Mouse (Mus musculus): ENCODE data around the gene Akap13. TPM values are rescaled to one million over a fixed set of nuclear protein-coding genes. Genes with fewer than 3 reads are reported as not detected.
"Not testable (repeated sequence)": the region's sequence is repeated elsewhere in the genome, so short reads cannot be mapped to it uniquely, and the experiment has no call there.

Akap13 gene
- polyA plus RNA-seq, 1 experiment = 107 TPM

GRCm38 (mm10) chr7:75789746-75790145 is 334.4 kb downstream of the Akap13 start:
- 83% methylated on average over 6 of the region's 6 CpGs for WGBS
- H3K4me1 ChIP-seq (ENCODE audit: control insufficient read depth, insufficient read depth, low read length) = peaks cover 5% of the 10 kb centered on the region
- TF ChIP-seq CTCF (IDR thresholded peaks at IDR 0.05; ENCODE audit: control insufficient read depth, insufficient read depth, low read length) (no peak), POLR2A (IDR thresholded peaks at IDR 0.05; ENCODE audit: borderline replicate concordance, control insufficient read depth, low read depth, low read length) (no peak)
- no peak overlapping the region for H3K4me3 ChIP-seq (replicated peaks; ENCODE audit: control insufficient read depth, low read depth, low read length)
- no peak overlapping the region for H3K27ac ChIP-seq (ENCODE audit: control insufficient read depth, insufficient read depth, low read depth, low read length, poor library complexity)

- not testable (repeated sequence) for H3K4me3 ChIP-seq (replicated peaks; ENCODE audit: control insufficient read depth, low read depth, low read length)
- 80% methylated on average over 13 of the region's 13 CpGs for WGBS
These were observed 335.9 kb downstream of the Akap13 start for GRCm38 (mm10) chr7:75791092-75791837.

GRCm38 (mm10) chr7:75793091-75793490 is 337.8 kb downstream of the Akap13 start:
- Histone ChIP-seq H3K4me1 (ENCODE audit: control insufficient read depth, insufficient read depth, low read length) (peaks cover 2% of the 10 kb centered on the region; the same call in 1 of the 2 replicates), H3K27ac (ENCODE audit: control insufficient read depth, insufficient read depth, low read depth, low read length, poor library complexity) (no peak overlapping the region), H3K4me3 (replicated peaks; ENCODE audit: control insufficient read depth, low read depth, low read length) (no peak overlapping the region)
- TF ChIP-seq CTCF (IDR thresholded peaks at IDR 0.05; ENCODE audit: control insufficient read depth, insufficient read depth, low read length) (no peak), POLR2A (IDR thresholded peaks at IDR 0.05; ENCODE audit: borderline replicate concordance, control insufficient read depth, low read depth, low read length) (no peak)
- 93% methylated on average over 2 of the region's 2 CpGs for WGBS

More at GRCm38 (mm10) chr7:75791092-75791837, 335.9 kb downstream of the Akap13 start:
- H3K4me1 ChIP-seq (ENCODE audit: control insufficient read depth, insufficient read depth, low read length); H3K27ac ChIP-seq (ENCODE audit: control insufficient read depth, insufficient read depth, low read depth, low read length, poor library complexity): not testable (repeated sequence)

GRCm38 (mm10) chr7:75793654-75794335 is 338.5 kb downstream of the Akap13 start:
- no peak for TF ChIP-seq CTCF (IDR thresholded peaks at IDR 0.05; ENCODE audit: control insufficient read depth, insufficient read depth, low read length)
- TF ChIP-seq POLR2A (IDR thresholded peaks at IDR 0.05; ENCODE audit: borderline replicate concordance, control insufficient read depth, low read depth, low read length) = no peak

GRCm38 (mm10) chr7:75795106-75795505 is 339.8 kb downstream of the Akap13 start:
- TF ChIP-seq CTCF (IDR thresholded peaks at IDR 0.05; ENCODE audit: control insufficient read depth, insufficient read depth, low read length) = no peak
- TF ChIP-seq POLR2A (IDR thresholded peaks at IDR 0.05; ENCODE audit: borderline replicate concordance, control insufficient read depth, low read depth, low read length) = no peak
- H3K4me3 ChIP-seq (replicated peaks; ENCODE audit: control insufficient read depth, low read depth, low read length) = no peak overlapping the region
- no peak overlapping the region for H3K27ac ChIP-seq (ENCODE audit: control insufficient read depth, insufficient read depth, low read depth, low read length, poor library complexity)
- H3K4me1 ChIP-seq (ENCODE audit: control insufficient read depth, insufficient read depth, low read length) = no peaks in the 10 kb centered on the region; the same call in 1 of the 2 replicates
- WGBS = 64% methylated on average over 8 of the region's 8 CpGs

More at GRCm38 (mm10) chr7:75793654-75794335, 338.5 kb downstream of the Akap13 start:
- Histone ChIP-seq H3K4me3 (replicated peaks; ENCODE audit: control insufficient read depth, low read depth, low read length) (no peak overlapping the region), H3K4me1 (ENCODE audit: control insufficient read depth, insufficient read depth, low read length) (peaks cover 1% of the 10 kb centered on the region; the same call in 1 of the 2 replicates), H3K27ac (ENCODE audit: control insufficient read depth, insufficient read depth, low read depth, low read length, poor library complexity) (no peak overlapping the region)
- WGBS = 34% methylated on average over 3 of the region's 3 CpGs

- Histone ChIP-seq H3K4me3 (replicated peaks; ENCODE audit: control insufficient read depth, low read depth, low read length) (no peak overlapping the region), H3K27ac (ENCODE audit: control insufficient read depth, insufficient read depth, low read depth, low read length, poor library complexity) (no peak overlapping the region), H3K4me1 (ENCODE audit: control insufficient read depth, insufficient read depth, low read length) (no peaks in the 10 kb centered on the region)
- TF ChIP-seq POLR2A (IDR thresholded peaks at IDR 0.05; ENCODE audit: borderline replicate concordance, control insufficient read depth, low read depth, low read length) = no peak
- no peak for TF ChIP-seq CTCF (IDR thresholded peaks at IDR 0.05; ENCODE audit: control insufficient read depth, insufficient read depth, low read length)
- 4% methylated on average over 9 of the region's 9 CpGs for WGBS
These were observed 341.1 kb downstream of the Akap13 start for GRCm38 (mm10) chr7:75796474-75796873.

GRCm38 (mm10) chr7:75800530-75800929 is 345.2 kb downstream of the Akap13 start:
- WGBS = 73% methylated on average over 4 of the region's 4 CpGs
- Histone ChIP-seq H3K4me1 (ENCODE audit: control insufficient read depth, insufficient read depth, low read length) (no peaks in the 10 kb centered on the region), H3K4me3 (replicated peaks; ENCODE audit: control insufficient read depth, low read depth, low read length) (no peak overlapping the region), H3K27ac (ENCODE audit: control insufficient read depth, insufficient read depth, low read depth, low read length, poor library complexity) (no peak overlapping the region)
- TF ChIP-seq CTCF (IDR thresholded peaks at IDR 0.05; ENCODE audit: control insufficient read depth, insufficient read depth, low read length) = no peak
- TF ChIP-seq POLR2A (IDR thresholded peaks at IDR 0.05; ENCODE audit: borderline replicate concordance, control insufficient read depth, low read depth, low read length) = no peak

GRCm38 (mm10) chr7:75801022-75801421 is 345.7 kb downstream of the Akap13 start:
- Histone ChIP-seq H3K4me1 (ENCODE audit: control insufficient read depth, insufficient read depth, low read length) (no peaks in the 10 kb centered on the region), H3K4me3 (replicated peaks; ENCODE audit: control insufficient read depth, low read depth, low read length) (no peak overlapping the region), H3K27ac (ENCODE audit: control insufficient read depth, insufficient read depth, low read depth, low read length, poor library complexity) (no peak overlapping the region)
- 71% methylated on average over 3 of the region's 3 CpGs for WGBS
- TF ChIP-seq POLR2A (IDR thresholded peaks at IDR 0.05; ENCODE audit: borderline replicate concordance, control insufficient read depth, low read depth, low read length) (no peak), CTCF (IDR thresholded peaks at IDR 0.05; ENCODE audit: control insufficient read depth, insufficient read depth, low read length) (no peak)

Data from bone marrow, adult 2 months (tissue).